Mouse (Mus musculus) naive thymus-derived CD4-positive, alpha-beta T cell, adult 2 months (primary cell): ENCODE data around the gene Gadl1.

ENCODE experiments used
- DNase-seq: peaks from one replicate; pipeline ENCODE4 v3.0.0-alpha.2; 2011; ENCODE audit warnings: low read depth

The Gadl1 gene

GRCm38 (mm10) chr9:115909155-115909554 is at the start of gene Gadl1:
Gene Gadl1, plus strand, starts transcription at chr9:115909455.
- no peak for DNase-seq

- DNase-seq = no peak
Measured at GRCm38 (mm10) chr9:115862802-115863201, 46.5 kb upstream of the Gadl1 start.

GRCm38 (mm10) chr9:115863326-115863725 is 45.9 kb upstream of the Gadl1 start:
- DNase-seq = peak; percentile 56

- no peak for DNase-seq
Measured at GRCm38 (mm10) chr9:115867277-115867676, 42.0 kb upstream of the Gadl1 start.

- DNase-seq = no peak
Measured at GRCm38 (mm10) chr9:115870168-115870567, 39.1 kb upstream of the Gadl1 start.

- no peak for DNase-seq
Measured at GRCm38 (mm10) chr9:115870640-115871039, 38.6 kb upstream of the Gadl1 start.

- no peak for DNase-seq
Measured at GRCm38 (mm10) chr9:115880500-115880899, 28.8 kb upstream of the Gadl1 start.

GRCm38 (mm10) chr9:115881137-115881536 is 28.1 kb upstream of the Gadl1 start:
- peak; percentile 54 for DNase-seq

GRCm38 (mm10) chr9:115882627-115883200 is 26.5 kb upstream of the Gadl1 start:
- no peak for DNase-seq

GRCm38 (mm10) chr9:115883413-115883812 is 25.8 kb upstream of the Gadl1 start:
- no peak for DNase-seq

GRCm38 (mm10) chr9:115887571-115887970 is 21.7 kb upstream of the Gadl1 start:
- no peak for DNase-seq

- no peak for DNase-seq
Measured at GRCm38 (mm10) chr9:115893131-115893530, 16.1 kb upstream of the Gadl1 start.

- no peak for DNase-seq
Measured at GRCm38 (mm10) chr9:115893947-115894346, 15.3 kb upstream of the Gadl1 start.

GRCm38 (mm10) chr9:115908325-115908724 is 930 bp upstream of the Gadl1 start:
- DNase-seq = no peak

- DNase-seq = no peak
Measured at GRCm38 (mm10) chr9:115914006-115914405, 4.8 kb downstream of the Gadl1 start.

GRCm38 (mm10) chr9:115915586-115916270 is 6.5 kb downstream of the Gadl1 start:
- no peak for DNase-seq

GRCm38 (mm10) chr9:115919736-115920135 is 10.5 kb downstream of the Gadl1 start:
- DNase-seq = no peak

GRCm38 (mm10) chr9:115922662-115923061 is 13.4 kb downstream of the Gadl1 start:
- DNase-seq = no peak

- no peak for DNase-seq
Measured at GRCm38 (mm10) chr9:115924094-115924493, 14.8 kb downstream of the Gadl1 start.

GRCm38 (mm10) chr9:115931803-115932202 is 22.5 kb downstream of the Gadl1 start:
- DNase-seq = no peak

GRCm38 (mm10) chr9:115932741-115933140 is 23.5 kb downstream of the Gadl1 start:
- no peak for DNase-seq

- DNase-seq = no peak
Measured at GRCm38 (mm10) chr9:115933243-115933964, 24.1 kb downstream of the Gadl1 start.

GRCm38 (mm10) chr9:115934288-115934687 is 25.0 kb downstream of the Gadl1 start:
- no peak for DNase-seq
